Mouse (Mus musculus): ENCODE results near the gene Cox11.

DNA sequence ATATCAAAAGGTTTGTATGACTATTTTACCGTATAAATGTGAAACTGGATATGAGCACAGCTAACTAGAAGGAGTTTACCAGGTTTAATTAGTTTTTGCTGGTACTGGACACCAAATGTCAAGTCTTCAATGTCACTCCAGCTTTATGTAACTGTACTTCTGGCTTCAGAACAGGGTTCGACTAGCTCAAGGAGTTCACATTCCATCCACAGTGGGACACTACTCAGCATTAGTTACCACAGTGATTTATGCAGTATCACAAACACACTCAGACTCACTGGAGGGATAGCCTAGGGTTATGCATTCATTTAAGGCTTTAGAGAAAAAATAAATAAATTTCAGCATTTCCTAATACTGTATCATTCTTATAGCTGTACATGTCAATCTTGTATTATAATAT lies 5.5 kb upstream of the Cox11 start:
- TF ChIP-seq CTCF (IDR thresholded peaks at IDR 0.05; ENCODE audit: extremely low read depth, insufficient read depth, insufficient read length, insufficient replicate concordance) (no peak), POLR2A (IDR thresholded peaks at IDR 0.05; ENCODE audit: low read depth, low read length) (no peak)
